Mouse (Mus musculus) left cerebral cortex, postnatal 10 days (tissue): ENCODE measurements at regions not wholly inside any gene's neighbourhood (a gene's known extent, or its start where the extent isn't known, plus 50 kb on each side); places are given as distances from the start of the nearest gene placed in this dataset. TPM values are rescaled to one million over a fixed set of nuclear protein-coding genes. Genes with fewer than 3 reads are reported as not detected.

Experiments used
- DNase-seq, 2 experiments: peaks; one replicate each; pipeline ENCODE4 v3.0.0; 2021 to 2022; ENCODE audit warnings: low spot score in 2 of 2, mixed read lengths in 1 of 2; ENCODE audit errors: extremely low spot score in 1 of 2
- intact Hi-C: fragments of 180-260 bp; cut with DNase I; formaldehyde crosslinking; loops from one replicate; pipeline ENCODE4 v1.15.1; 2025
- microRNA-seq: library from miRNA; unstranded; fragments of <30 nt; microRNA quantifications from one replicate; pipeline ENCODE4 v1.2.0, GENCODE M21; 2022

DNA sequence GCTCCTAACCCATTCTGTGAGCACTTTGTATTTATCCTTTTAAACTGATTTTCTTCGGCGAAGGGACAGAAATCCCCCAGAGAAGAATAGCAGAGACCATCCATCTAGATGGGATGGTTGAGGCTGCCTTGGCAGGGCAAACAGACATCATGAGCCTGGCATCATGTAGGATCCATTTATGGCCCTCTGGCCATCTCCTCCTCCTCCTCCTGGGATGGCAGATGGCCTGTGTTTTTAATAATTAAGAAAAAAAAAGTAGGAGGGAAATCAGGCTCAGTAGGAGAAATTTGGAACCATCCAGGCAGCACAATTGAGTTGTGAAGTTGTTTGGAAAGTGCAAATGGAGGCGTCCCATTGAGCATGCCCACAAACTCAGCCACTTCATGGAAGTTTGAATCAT lies 58.8 kb upstream of the Tnp1 start:
- no peak for DNase-seq
- intact Hi-C loops, result no loop called here

DNA sequence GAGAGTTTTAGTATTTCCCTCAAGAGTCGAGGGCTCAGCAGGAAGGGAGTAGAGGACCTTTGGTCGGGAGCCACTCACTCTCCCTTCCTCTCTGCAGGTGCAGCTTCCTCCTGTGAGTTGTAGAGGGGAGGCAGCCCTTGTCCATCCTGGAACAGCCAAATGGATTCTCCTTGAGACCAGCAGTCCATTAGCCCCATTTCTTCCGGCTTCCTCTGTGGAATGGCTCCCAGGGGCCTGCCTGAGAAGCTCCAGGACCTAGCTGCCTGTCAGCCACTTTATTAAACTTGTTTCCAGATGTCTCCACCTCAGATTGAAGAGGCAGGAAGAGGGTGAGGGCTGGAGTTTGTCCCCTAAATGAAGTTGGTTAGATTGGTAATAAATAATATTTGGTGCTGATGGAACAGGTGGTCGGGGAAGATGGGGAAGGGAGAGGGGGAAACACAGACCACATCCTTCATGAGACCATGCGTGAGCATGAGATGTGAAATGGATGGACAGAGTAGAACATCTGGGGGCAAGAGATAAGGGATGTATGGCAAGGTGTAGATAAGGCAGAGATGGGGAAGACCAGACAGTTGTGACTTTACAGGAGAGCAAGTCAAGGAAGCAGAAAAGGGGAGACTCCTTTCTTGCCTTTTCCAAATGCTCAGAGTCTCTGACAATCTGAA lies 56.7 kb upstream of the Tnp1 start:
- DNase-seq, result no peak
- intact Hi-C loops, result no loop called here

DNA sequence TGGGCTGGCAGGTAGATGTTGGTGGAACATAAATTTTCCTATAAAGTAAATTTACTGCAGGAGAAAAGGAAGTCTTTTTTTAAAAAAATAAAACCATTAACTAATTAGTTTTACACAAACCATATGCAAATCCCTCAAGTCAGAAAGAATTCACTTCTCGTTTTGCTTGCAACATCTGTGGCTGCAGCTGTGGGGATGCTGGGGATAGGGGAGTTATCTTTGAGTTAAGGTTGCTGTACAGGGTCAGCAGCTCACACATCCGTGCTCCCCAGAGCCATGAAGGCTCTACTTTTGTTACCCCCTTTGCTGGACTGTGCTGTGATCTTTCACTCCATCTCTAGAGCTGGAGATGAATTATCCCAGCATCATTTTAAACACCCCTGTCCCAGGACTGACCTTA lies 54.4 kb upstream of the Tnp1 start:
- intact Hi-C loops, result no loop called here
- DNase-seq, result no peak

Small RNA genes lying in the stretch of these regions (microRNA-seq; reads per million reads assigned to microRNA genes)
- gene Mir6351, result not detected
